Mouse (Mus musculus) granulocyte monocyte progenitor cell, adult 5-6 weeks (primary cell): ENCODE measurements around the gene Rnf145. TPM values are rescaled to one million over a fixed set of nuclear protein-coding genes. Genes with fewer than 3 reads are reported as not detected.
"Not testable (repeated sequence)": the region's sequence is repeated elsewhere in the genome, so short reads cannot be mapped to it uniquely, and the experiment has no call there.

Experiments used
- ATAC-seq: replicated peaks from 2 replicates; pipeline ENCODE4 v1.8.0; 2016; ENCODE audit warnings: mild to moderate bottlenecking, moderate TSS enrichment, inconsistent platforms; ENCODE audit not compliant: poor library complexity, severe bottlenecking
- total RNA-seq, 2 experiments: library from RNA; stranded (forward) in 1 of 2; stranded (reverse) in 1 of 2; fragments of 200-712, 200-1000 nt in 1 of 2; fragments of >200 nt in 1 of 2; fragmentation: Nextera tagmentation in 1 of 2; gene quantifications; 2 replicates each; pipeline ENCODE4 v1.2.3; 2014 to 2017

The Rnf145 gene
- total RNA-seq, 2 experiments from 2014 or later = 18.2 to 18.9 TPM

- no peak for ATAC-seq
Observed at GRCm38 (mm10) chr11:44559466-44559865, 40.7 kb downstream of the Rnf145 start.

DNA sequence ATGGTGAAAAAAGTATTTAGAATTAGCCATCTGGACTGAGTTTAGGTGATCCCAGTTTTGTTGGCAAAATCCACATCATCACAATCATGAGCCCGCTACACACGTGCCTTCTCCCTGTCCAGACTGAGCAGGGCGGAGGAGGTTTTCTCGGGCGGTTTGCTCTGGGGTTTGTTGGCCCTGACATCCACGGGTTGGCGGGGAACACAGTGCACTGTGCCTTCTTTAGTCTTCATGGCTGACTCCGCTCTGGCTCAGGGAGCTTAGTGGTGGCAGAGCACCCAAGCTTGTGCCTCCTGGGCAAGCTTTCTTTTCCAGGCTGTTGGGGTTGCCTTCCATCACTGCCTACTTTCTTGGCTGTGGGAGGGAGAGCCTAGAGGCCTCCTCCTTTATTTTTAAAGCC is 41.6 kb downstream of the Rnf145 start:
- ATAC-seq = no peak

DNA sequence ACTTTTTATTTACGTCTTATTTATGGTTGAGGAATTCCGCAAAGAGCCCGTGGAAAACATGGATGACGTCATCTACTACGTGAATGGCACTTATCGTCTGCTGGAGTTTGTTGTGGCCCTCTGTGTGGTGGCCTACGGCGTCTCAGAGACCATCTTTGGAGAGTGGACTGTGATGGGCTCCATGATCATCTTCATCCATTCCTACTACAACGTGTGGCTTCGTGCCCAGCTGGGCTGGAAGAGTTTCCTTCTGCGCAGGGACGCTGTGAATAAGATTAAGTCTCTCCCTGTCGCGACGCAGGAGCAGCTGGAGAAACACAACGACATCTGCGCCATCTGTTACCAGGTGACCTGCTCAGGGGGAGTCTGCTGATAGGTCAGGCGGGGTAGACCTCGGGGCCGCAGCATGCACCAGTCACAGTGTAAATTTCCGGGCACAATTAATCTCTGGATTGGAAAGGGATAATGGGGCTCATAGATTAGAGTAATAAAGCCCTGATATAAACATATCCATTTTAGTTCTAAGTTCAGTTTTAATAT is 42.8 kb downstream of the Rnf145 start:
- ATAC-seq = no peak

DNA sequence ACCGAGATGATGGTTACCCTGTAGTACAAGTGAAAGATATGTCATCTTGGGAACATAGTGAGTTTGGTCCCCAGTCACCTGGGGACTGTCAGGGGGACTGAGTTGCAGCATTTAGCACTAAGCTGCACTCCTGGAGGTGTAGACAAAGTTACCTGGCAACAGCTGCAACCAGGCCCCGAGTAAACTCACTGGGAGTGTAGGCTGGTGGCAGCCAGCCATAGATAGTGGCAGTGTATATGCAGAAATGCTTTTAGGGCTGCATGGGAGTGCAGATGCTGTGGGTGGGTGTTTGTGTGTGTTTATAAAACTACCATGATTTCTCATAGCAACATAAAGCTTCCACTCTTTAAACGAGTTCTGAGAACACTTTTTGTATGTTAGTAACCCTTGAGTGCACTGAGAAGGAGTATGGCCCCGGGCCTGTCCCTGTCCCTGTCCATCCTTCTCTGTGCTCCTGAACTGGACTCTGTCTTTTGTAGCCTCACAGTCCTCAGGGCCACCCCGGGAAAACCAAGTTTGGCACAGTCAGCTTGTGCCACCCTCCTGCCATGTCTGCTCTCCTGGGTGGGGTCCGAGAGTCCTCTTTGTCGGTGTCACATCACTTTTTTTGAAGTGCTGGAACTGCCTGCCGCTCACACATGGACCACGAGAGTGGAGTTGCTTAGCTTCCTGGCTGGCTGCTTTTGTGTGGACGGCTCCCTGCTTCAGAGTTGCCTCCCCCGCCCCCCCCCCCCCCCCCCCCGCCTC is 43.8 kb downstream of the Rnf145 start:
- no peak for ATAC-seq

GRCm38 (mm10) chr11:44564245-44564864 is 45.6 kb downstream of the Rnf145 start:
- ATAC-seq = no peak

DNA sequence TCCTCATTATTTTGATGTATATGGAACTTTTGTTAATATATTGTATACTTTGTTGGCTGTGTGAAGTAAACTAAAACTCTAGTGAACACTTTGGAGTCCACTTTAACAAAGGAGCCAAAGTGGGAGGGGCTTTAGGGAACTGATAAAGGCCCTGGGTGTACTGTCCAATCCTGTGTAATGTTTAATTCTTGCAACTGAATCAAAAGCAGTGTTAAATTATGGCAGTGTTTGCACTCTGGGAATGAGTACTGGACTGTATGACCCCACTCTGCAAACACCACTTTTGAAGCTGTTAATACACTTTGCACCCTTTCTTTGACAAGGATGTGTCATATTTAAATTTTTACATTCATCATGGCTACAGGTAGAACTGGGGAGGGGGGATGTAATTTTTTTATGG is 46.2 kb downstream of the Rnf145 start:
- ATAC-seq = no peak

DNA sequence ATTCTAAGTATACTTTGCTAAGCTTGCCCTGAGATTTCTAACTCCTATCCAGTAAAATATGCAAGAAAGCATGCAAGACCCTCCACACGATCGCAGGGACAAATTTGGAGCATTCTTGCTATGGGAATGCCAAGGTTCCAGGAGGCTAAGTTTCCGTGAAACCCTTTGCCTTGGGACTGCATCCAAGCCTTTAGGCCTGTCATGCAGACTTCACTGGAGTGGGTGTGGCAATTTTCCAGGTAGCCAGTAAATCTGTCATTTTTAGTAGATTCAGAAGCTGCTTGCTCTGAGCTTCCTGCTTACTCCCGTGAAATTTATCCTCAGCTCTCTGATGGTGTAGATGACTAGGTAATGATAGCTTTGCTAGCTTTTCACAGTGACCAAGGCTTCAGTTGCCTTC is 51.6 kb downstream of the Rnf145 start:
- not testable (repeated sequence) for ATAC-seq

GRCm38 (mm10) chr11:44572781-44573180 is 54.0 kb downstream of the Rnf145 start:
- ATAC-seq = no peak

DNA sequence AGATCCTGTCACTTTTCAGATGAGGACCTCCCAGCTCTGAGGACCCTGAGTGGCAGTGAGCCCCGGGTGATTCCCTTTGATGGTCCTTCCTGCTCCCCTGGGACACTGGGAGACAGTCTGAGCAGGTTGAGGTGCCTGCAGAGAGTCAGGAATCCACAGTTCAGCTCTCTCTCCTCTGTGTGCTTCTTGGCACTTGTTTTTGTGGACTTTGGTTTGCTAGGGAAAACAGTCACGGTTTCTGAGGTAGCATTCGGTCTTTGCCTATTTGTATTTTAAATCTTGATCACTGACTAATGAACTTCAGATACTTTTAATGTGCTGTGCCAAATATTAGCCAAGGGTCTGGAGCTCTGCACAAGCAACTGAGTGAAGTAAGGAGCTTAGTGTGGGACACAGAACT is 54.6 kb downstream of the Rnf145 start:
- no peak for ATAC-seq

DNA sequence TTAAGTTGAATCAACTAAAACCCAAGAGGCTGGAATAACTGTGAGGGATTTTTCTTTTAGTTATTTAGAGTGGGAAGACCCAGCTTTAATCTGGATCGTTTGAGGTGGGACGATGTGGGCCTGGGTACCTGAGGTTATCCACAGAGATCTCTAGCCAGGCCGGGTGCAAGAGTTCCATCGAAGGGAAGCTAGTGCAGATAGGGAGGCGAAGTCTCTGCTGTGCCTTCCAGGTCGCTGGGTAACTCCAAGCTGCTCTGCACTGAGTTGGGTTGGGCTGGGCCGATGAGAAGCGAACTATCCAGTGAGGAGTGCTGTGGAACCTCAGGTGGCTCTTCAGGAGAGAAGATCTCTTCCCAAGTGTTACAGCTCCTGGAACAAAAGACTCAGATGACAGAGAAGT is 55.6 kb downstream of the Rnf145 start:
- no peak for ATAC-seq

GRCm38 (mm10) chr11:44574820-44575219 is 56.1 kb downstream of the Rnf145 start:
- ATAC-seq = no peak

DNA sequence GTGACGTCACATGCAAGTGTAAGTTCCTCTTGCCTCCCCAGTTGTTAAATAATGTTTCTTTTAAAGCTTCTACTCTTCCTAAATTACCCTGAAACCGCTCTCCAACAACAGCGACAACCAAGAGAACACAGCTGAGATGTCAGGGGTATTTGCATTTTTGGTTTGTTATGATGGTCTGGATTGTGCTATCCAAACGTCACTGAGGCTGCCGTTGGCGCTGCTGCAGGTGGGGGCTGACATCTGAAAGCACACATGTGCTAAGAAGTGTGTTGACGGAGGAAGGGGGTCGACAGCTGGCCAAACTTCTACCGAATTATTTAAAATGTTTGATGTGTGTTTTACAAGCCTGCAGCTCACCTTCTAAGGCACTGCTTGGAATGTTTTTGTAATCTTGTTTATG is 59.1 kb downstream of the Rnf145 start:
- no peak for ATAC-seq

GRCm38 (mm10) chr11:44581277-44581683 is 62.5 kb downstream of the Rnf145 start:
- ATAC-seq = peak; percentile 89

- peak; percentile 75 for ATAC-seq
Observed at GRCm38 (mm10) chr11:44586047-44586696, 67.4 kb downstream of the Rnf145 start.

GRCm38 (mm10) chr11:44593016-44593415 is 74.3 kb downstream of the Rnf145 start:
- no peak for ATAC-seq

DNA sequence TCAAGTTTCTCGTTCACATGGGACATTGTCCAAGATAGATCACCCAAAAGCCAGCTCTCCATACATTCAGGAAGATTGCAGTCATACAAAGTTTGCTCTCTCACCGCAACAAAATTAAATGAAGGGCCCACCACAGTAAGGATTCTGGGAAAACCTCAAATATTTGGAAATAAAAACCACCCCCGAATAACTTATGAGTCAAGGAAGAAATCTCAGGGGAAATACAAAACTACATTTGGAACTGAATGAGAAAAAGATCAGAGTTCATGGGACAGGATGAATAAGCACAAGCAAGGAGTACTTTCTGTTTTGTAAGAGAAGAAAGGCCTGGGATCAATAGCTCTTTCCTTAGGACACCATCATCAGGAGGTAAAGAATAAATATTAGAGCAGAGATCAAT is 76.0 kb downstream of the Rnf145 start:
- no peak for ATAC-seq

DNA sequence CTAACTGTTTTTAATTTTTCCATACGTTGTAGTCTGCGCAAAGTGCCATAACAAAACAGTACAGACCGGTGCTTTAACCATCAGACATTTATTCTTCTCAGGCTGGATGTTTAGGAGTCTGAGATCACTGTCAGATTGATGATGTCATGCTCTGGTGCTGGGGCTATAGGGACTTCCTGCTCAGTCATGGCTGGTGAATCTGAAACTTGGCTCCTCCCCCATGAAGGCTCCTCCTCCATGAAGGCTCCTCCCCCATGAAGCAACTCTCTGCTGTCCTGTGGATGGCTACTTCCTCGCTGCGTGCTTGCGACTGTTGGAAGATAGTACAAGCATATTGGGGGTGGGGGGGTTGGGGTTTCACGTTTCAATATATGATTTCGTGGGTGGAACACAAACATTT is 88.1 kb downstream of the Rnf145 start:
- ATAC-seq = peak; percentile 81

GRCm38 (mm10) chr11:44608646-44609045 is 89.9 kb downstream of the Rnf145 start:
- ATAC-seq = no peak

DNA sequence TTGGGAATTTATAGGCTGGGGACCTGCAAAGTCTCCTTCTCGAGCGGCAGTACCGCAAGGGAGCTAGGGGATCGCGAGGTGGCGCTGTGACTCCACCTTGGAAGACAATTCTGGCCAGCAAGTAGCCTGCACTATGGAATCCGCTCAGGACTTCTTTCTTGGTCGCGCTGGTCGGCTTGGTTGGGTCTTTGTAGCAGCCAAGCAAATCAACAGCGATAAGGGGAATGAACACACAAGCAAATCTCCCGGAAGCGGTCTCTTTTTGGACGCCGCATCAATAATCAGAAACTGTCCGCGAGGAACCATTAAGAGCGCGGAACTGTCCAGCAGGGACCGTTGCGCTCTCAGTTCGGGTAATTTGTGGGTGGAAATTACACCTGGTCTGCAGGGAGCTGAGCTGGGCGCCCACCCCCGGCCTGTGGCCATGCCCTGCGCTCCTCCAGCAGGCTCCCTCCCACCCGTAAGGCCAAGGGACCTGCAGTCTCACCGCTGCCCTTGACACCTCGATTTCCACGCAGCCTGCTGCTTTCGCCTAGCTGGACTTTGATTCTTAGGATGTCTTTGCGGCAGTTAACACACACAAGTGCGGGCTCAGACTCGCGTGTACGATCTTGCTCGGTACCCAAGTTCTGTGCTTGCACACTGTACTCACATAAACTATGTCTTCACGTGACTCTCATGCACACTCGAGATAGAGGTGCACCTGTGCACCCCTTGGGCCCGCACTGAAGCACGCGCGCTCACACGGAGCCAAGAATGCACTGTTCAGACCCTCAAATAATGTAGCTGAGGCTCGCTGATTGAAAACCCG is 92.4 kb downstream of the Rnf145 start:
- ATAC-seq = peak; percentile 72

- no peak for ATAC-seq
Observed at GRCm38 (mm10) chr11:44612156-44612555, 93.4 kb downstream of the Rnf145 start.
